Mouse (Mus musculus): ENCODE measurements at regions not wholly inside any gene's neighbourhood (a gene's known extent, or its start where the extent isn't known, plus 50 kb on each side); places are given as distances from the start of the nearest gene placed in this dataset.

GRCm38 (mm10) chr16:65312947-65313346, 207.3 kb upstream of the Htr1f start:
- no peaks in the 10 kb centered on the region for H3K4me1 ChIP-seq (ENCODE audit: control insufficient read depth in 2 of 2, insufficient read depth in 2 of 2, low read length in 2 of 2, poor library complexity in 1 of 2)
- no peak for DNase-seq (ENCODE audit: low read depth, low spot score)
- no peak overlapping the region for H3K4me3 ChIP-seq (ENCODE audit: insufficient read depth in 1 of 2, low read depth in 1 of 2, low read length in 2 of 2, poor library complexity in 1 of 2, severe bottlenecking in 1 of 2)
- TF ChIP-seq HCFC1 (IDR thresholded peaks at IDR 0.05; ENCODE audit: borderline replicate concordance, insufficient read depth, low read length) = no peak
- TF ChIP-seq ZNF384 (IDR thresholded peaks at IDR 0.05; ENCODE audit: low read depth, low read length) = no peak
- TF ChIP-seq MAFK (IDR thresholded peaks at IDR 0.05; ENCODE audit: insufficient read depth, low read depth, low read length) = no peak
- TF ChIP-seq ZC3H11A (IDR thresholded peaks at IDR 0.05; ENCODE audit: borderline replicate concordance, low read depth, low read length) = no peak
- no peak for TF ChIP-seq CHD2 (IDR thresholded peaks at IDR 0.05; ENCODE audit: low read depth, low read length)
- no peaks in the 10 kb centered on the region for H3K36me3 ChIP-seq (ENCODE audit: control insufficient read depth, insufficient read depth, low read length, poor library complexity, severe bottlenecking)
- no peaks in the 10 kb centered on the region for H3K9me3 ChIP-seq (ENCODE audit: control insufficient read depth, insufficient read depth, low read depth, low read length)
- in situ Hi-C loops (cut with MboI; ENCODE audit: low sequenced_read_pairs in 2 of 2, unreplicated experiment in 2 of 2) = no loop called here
- H3K9ac ChIP-seq (ENCODE audit: insufficient read depth, low read depth, low read length, poor library complexity, severe bottlenecking) = no peak overlapping the region
- H3K27ac ChIP-seq (ENCODE audit: insufficient read depth, low read depth, low read length, poor library complexity, severe bottlenecking) = no peak overlapping the region

- TF ChIP-seq ZNF384 (IDR thresholded peaks at IDR 0.05; ENCODE audit: low read depth, low read length) = no peak
- TF ChIP-seq MAFK (IDR thresholded peaks at IDR 0.05; ENCODE audit: insufficient read depth, low read depth, low read length) = no peak
- TF ChIP-seq HCFC1 (IDR thresholded peaks at IDR 0.05; ENCODE audit: borderline replicate concordance, insufficient read depth, low read length) = no peak
- TF ChIP-seq ZC3H11A (IDR thresholded peaks at IDR 0.05; ENCODE audit: borderline replicate concordance, low read depth, low read length) = no peak
- no peak for TF ChIP-seq CHD2 (IDR thresholded peaks at IDR 0.05; ENCODE audit: low read depth, low read length)
- Histone ChIP-seq H3K36me3 (ENCODE audit: control insufficient read depth, insufficient read depth, low read length, poor library complexity, severe bottlenecking) (no peaks in the 10 kb centered on the region), H3K27ac (ENCODE audit: insufficient read depth, low read depth, low read length, poor library complexity, severe bottlenecking) (no peak overlapping the region), H3K4me3 (ENCODE audit: insufficient read depth in 1 of 2, low read depth in 1 of 2, low read length in 2 of 2, poor library complexity in 1 of 2, severe bottlenecking in 1 of 2) (no peak overlapping the region), H3K4me1 (ENCODE audit: control insufficient read depth in 2 of 2, insufficient read depth in 2 of 2, low read length in 2 of 2, poor library complexity in 1 of 2) (no peaks in the 10 kb centered on the region), H3K9ac (ENCODE audit: insufficient read depth, low read depth, low read length, poor library complexity, severe bottlenecking) (no peak overlapping the region), H3K9me3 (ENCODE audit: control insufficient read depth, insufficient read depth, low read depth, low read length) (no peaks in the 10 kb centered on the region)
- in situ Hi-C loops (cut with MboI; ENCODE audit: low sequenced_read_pairs in 2 of 2, unreplicated experiment in 2 of 2) = no loop called here
- no peak for DNase-seq (ENCODE audit: low read depth, low spot score)
Measured at GRCm38 (mm10) chr16:65315052-65315451, 205.3 kb upstream of the Pou1f1 start.

- Histone ChIP-seq H3K27ac (ENCODE audit: insufficient read depth, low read depth, low read length, poor library complexity, severe bottlenecking) (no peak overlapping the region), H3K4me1 (ENCODE audit: control insufficient read depth in 2 of 2, insufficient read depth in 2 of 2, low read length in 2 of 2, poor library complexity in 1 of 2) (no peaks in the 10 kb centered on the region), H3K9ac (ENCODE audit: insufficient read depth, low read depth, low read length, poor library complexity, severe bottlenecking) (no peak overlapping the region), H3K4me3 (ENCODE audit: insufficient read depth in 1 of 2, low read depth in 1 of 2, low read length in 2 of 2, poor library complexity in 1 of 2, severe bottlenecking in 1 of 2) (no peak overlapping the region), H3K9me3 (ENCODE audit: control insufficient read depth, insufficient read depth, low read depth, low read length) (no peaks in the 10 kb centered on the region), H3K36me3 (ENCODE audit: control insufficient read depth, insufficient read depth, low read length, poor library complexity, severe bottlenecking) (no peaks in the 10 kb centered on the region)
- TF ChIP-seq ZC3H11A (IDR thresholded peaks at IDR 0.05; ENCODE audit: borderline replicate concordance, low read depth, low read length) (no peak), HCFC1 (IDR thresholded peaks at IDR 0.05; ENCODE audit: borderline replicate concordance, insufficient read depth, low read length) (no peak), ZNF384 (IDR thresholded peaks at IDR 0.05; ENCODE audit: low read depth, low read length) (no peak), MAFK (IDR thresholded peaks at IDR 0.05; ENCODE audit: insufficient read depth, low read depth, low read length) (no peak), CHD2 (IDR thresholded peaks at IDR 0.05; ENCODE audit: low read depth, low read length) (no peak)
- in situ Hi-C loops (cut with MboI; ENCODE audit: low sequenced_read_pairs in 2 of 2, unreplicated experiment in 2 of 2) = no loop called here
- no peak for DNase-seq (ENCODE audit: low read depth, low spot score)
Measured at GRCm38 (mm10) chr16:65332412-65332811, 187.9 kb upstream of the Pou1f1 start.

- Histone ChIP-seq H3K36me3 (ENCODE audit: control insufficient read depth, insufficient read depth, low read length, poor library complexity, severe bottlenecking) (no peaks in the 10 kb centered on the region), H3K9ac (ENCODE audit: insufficient read depth, low read depth, low read length, poor library complexity, severe bottlenecking) (no peak overlapping the region), H3K4me1 (ENCODE audit: control insufficient read depth in 2 of 2, insufficient read depth in 2 of 2, low read length in 2 of 2, poor library complexity in 1 of 2) (no peaks in the 10 kb centered on the region), H3K27ac (ENCODE audit: insufficient read depth, low read depth, low read length, poor library complexity, severe bottlenecking) (no peak overlapping the region), H3K9me3 (ENCODE audit: control insufficient read depth, insufficient read depth, low read depth, low read length) (no peaks in the 10 kb centered on the region), H3K4me3 (ENCODE audit: insufficient read depth in 1 of 2, low read depth in 1 of 2, low read length in 2 of 2, poor library complexity in 1 of 2, severe bottlenecking in 1 of 2) (no peak overlapping the region)
- in situ Hi-C loops (cut with MboI; ENCODE audit: low sequenced_read_pairs in 2 of 2, unreplicated experiment in 2 of 2) = no loop called here
- no peak for DNase-seq (ENCODE audit: low read depth, low spot score)
- TF ChIP-seq HCFC1 (IDR thresholded peaks at IDR 0.05; ENCODE audit: borderline replicate concordance, insufficient read depth, low read length) (no peak), MAFK (IDR thresholded peaks at IDR 0.05; ENCODE audit: insufficient read depth, low read depth, low read length) (no peak), CHD2 (IDR thresholded peaks at IDR 0.05; ENCODE audit: low read depth, low read length) (no peak), ZC3H11A (IDR thresholded peaks at IDR 0.05; ENCODE audit: borderline replicate concordance, low read depth, low read length) (no peak), ZNF384 (IDR thresholded peaks at IDR 0.05; ENCODE audit: low read depth, low read length) (no peak)
Measured at GRCm38 (mm10) chr16:65339225-65339624, 181.1 kb upstream of the Pou1f1 start.

- in situ Hi-C loops (cut with MboI; ENCODE audit: low sequenced_read_pairs in 2 of 2, unreplicated experiment in 2 of 2) = no loop called here
- no peaks in the 10 kb centered on the region for H3K36me3 ChIP-seq (ENCODE audit: control insufficient read depth, insufficient read depth, low read length, poor library complexity, severe bottlenecking)
Measured at GRCm38 (mm10) chr16:65359881-65360280, 160.4 kb upstream of the Pou1f1 start.

More at GRCm38 (mm10) chr16:65359881-65360280, 160.4 kb upstream of the Pou1f1 start:
- H3K9me3 ChIP-seq (ENCODE audit: control insufficient read depth, insufficient read depth, low read depth, low read length) = no peaks in the 10 kb centered on the region
- no peaks in the 10 kb centered on the region for H3K4me1 ChIP-seq (ENCODE audit: control insufficient read depth in 2 of 2, insufficient read depth in 2 of 2, low read length in 2 of 2, poor library complexity in 1 of 2)
- DNase-seq (ENCODE audit: low read depth, low spot score) = no peak
- H3K9ac ChIP-seq (ENCODE audit: insufficient read depth, low read depth, low read length, poor library complexity, severe bottlenecking) = no peak overlapping the region
- H3K4me3 ChIP-seq (ENCODE audit: insufficient read depth in 1 of 2, low read depth in 1 of 2, low read length in 2 of 2, poor library complexity in 1 of 2, severe bottlenecking in 1 of 2) = no peak overlapping the region
- no peak overlapping the region for H3K27ac ChIP-seq (ENCODE audit: insufficient read depth, low read depth, low read length, poor library complexity, severe bottlenecking)
- no peak for TF ChIP-seq HCFC1 (IDR thresholded peaks at IDR 0.05; ENCODE audit: borderline replicate concordance, insufficient read depth, low read length)
- no peak for TF ChIP-seq ZNF384 (IDR thresholded peaks at IDR 0.05; ENCODE audit: low read depth, low read length)
- no peak for TF ChIP-seq MAFK (IDR thresholded peaks at IDR 0.05; ENCODE audit: insufficient read depth, low read depth, low read length)
- no peak for TF ChIP-seq ZC3H11A (IDR thresholded peaks at IDR 0.05; ENCODE audit: borderline replicate concordance, low read depth, low read length)
- TF ChIP-seq CHD2 (IDR thresholded peaks at IDR 0.05; ENCODE audit: low read depth, low read length) = no peak

All from ES-E14 (cell line).